Mouse (Mus musculus): Measurements from ENCODE around the gene Hectd4. TPM values are rescaled to one million over a fixed set of nuclear protein-coding genes. Genes with fewer than 3 reads are reported as not detected.

The Hectd4 gene
- polyA plus RNA-seq, 1 experiment from 2014 or later, result 2.2 TPM

DNA sequence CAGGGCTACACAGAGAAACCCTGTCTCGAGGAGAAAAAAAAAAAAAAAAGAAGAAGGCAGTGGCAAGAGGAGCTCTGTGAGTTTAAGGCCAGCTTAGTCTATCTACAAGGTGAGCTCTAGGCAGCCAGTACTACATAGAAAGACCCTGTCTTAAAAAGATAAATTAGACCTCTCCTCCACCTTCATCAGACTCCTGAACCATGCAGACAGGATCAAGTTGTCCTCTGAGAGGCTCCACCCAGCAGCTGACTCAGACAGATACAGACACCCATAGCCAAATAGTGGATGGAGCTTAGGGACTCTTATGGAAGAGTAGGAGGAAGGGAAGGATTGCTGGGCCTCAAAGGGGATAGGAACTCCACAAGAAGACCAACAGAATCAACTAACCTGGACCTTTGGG is 25.8 kb upstream of the Hectd4 start:
- Histone ChIP-seq H3K27me3 (replicated peaks; ENCODE audit: control insufficient read depth, insufficient read depth, low read length) (no peaks in the 10 kb centered on the region), H3K36me3 (ENCODE audit: control insufficient read depth, insufficient read depth) (no peaks in the 10 kb centered on the region), H3K9ac (ENCODE audit: low read depth, low read length) (no peak overlapping the region), H3K27ac (ENCODE audit: low read depth, low read length) (no peak overlapping the region), H3K4me2 (replicated peaks; ENCODE audit: low read depth) (no peak overlapping the region), H3K4me3 (ENCODE audit: low read depth, low read length) (no peak overlapping the region), H3K9me3 (ENCODE audit: control insufficient read depth) (no peaks in the 10 kb centered on the region), H3K4me1 (replicated peaks; ENCODE audit: control insufficient read depth, insufficient read depth, low read length) (0 out of 2 replicates have a peak, but pooled peaks cover 4% of the 10 kb centered on the region)
- WGBS, result 30% methylated on average over 1 of the region's 1 CpGs
- no peak for ATAC-seq
- TF ChIP-seq CTCF (IDR thresholded peaks at IDR 0.05; ENCODE audit: low read depth), result no peak

DNA sequence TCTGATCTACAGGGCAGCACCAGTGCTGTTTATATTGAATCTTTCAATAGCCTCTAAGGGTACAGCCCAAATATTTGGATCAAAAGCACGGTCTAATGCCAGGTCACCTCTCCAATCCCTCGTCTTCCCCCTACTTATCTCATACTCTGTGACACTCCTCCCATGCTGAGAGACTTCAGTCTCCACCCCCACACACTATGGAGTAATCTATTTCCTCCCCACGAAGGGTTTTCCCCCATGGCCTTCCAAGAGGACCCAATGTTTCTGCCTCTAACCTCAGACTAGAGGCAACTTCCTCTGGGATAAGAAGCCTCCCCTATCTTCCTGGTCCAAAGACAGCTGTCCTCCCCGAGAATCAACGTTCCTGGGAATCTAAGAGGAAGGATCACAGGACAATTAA is 23.3 kb upstream of the Hectd4 start:
- Histone ChIP-seq H3K27me3 (replicated peaks; ENCODE audit: control insufficient read depth, insufficient read depth, low read length) (no peaks in the 10 kb centered on the region), H3K9me3 (ENCODE audit: control insufficient read depth) (no peaks in the 10 kb centered on the region), H3K4me1 (replicated peaks; ENCODE audit: control insufficient read depth, insufficient read depth, low read length) (no peaks in the 10 kb centered on the region), H3K27ac (ENCODE audit: low read depth, low read length) (no peak overlapping the region), H3K36me3 (ENCODE audit: control insufficient read depth, insufficient read depth) (no peaks in the 10 kb centered on the region), H3K4me3 (ENCODE audit: low read depth, low read length) (no peak overlapping the region), H3K9ac (ENCODE audit: low read depth, low read length) (no peak overlapping the region), H3K4me2 (replicated peaks; ENCODE audit: low read depth) (no peak overlapping the region)
- ATAC-seq, result no peak
- TF ChIP-seq CTCF (IDR thresholded peaks at IDR 0.05; ENCODE audit: low read depth), result no peak
- 39% methylated on average over 5 of the region's 5 CpGs for WGBS

- H3K4me3 ChIP-seq (ENCODE audit: low read depth, low read length), result no peak overlapping the region
- no peak overlapping the region for H3K4me2 ChIP-seq (replicated peaks; ENCODE audit: low read depth)
- no peak overlapping the region for H3K27ac ChIP-seq (ENCODE audit: low read depth, low read length)
- no peaks in the 10 kb centered on the region for H3K36me3 ChIP-seq (ENCODE audit: control insufficient read depth, insufficient read depth)
- H3K4me1 ChIP-seq (replicated peaks; ENCODE audit: control insufficient read depth, insufficient read depth, low read length), result no peaks in the 10 kb centered on the region
- TF ChIP-seq CTCF (IDR thresholded peaks at IDR 0.05; ENCODE audit: low read depth), result no peak
- no peaks in the 10 kb centered on the region for H3K27me3 ChIP-seq (replicated peaks; ENCODE audit: control insufficient read depth, insufficient read depth, low read length)
- H3K9ac ChIP-seq (ENCODE audit: low read depth, low read length), result no peak overlapping the region
- H3K9me3 ChIP-seq (ENCODE audit: control insufficient read depth), result no peaks in the 10 kb centered on the region
- ATAC-seq, result no peak
- 81% methylated on average over 2 of the region's 2 CpGs for WGBS
Observed at GRCm38 (mm10) chr5:121197337-121197736, 22.7 kb upstream of the Hectd4 start.

DNA sequence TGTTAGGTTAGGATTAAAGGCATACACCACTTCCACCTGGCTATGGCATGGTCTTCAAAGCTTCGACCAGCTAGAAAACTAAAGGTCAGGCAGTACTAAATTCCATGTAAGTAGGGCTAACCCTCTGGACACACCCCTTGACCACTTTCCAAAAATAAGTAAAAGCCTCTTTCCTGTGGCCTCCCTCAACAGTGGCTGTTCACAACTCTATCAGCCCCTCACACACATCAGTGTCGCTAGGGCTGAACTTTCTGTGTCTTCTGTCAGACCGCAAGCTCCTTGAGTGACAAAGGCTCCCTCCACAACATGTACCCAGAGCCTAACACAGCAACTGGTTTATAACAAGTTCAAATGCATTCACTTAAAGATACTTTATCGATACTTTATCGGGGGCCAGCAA is 21.6 kb upstream of the Hectd4 start:
- TF ChIP-seq CTCF (IDR thresholded peaks at IDR 0.05; ENCODE audit: low read depth), result no peak
- H3K27me3 ChIP-seq (replicated peaks; ENCODE audit: control insufficient read depth, insufficient read depth, low read length), result no peaks in the 10 kb centered on the region
- H3K4me3 ChIP-seq (ENCODE audit: low read depth, low read length), result no peak overlapping the region
- H3K4me2 ChIP-seq (replicated peaks; ENCODE audit: low read depth), result no peak overlapping the region
- ATAC-seq, result no peak
- H3K9ac ChIP-seq (ENCODE audit: low read depth, low read length), result no peak overlapping the region
- H3K9me3 ChIP-seq (ENCODE audit: control insufficient read depth), result no peaks in the 10 kb centered on the region
- no peak overlapping the region for H3K27ac ChIP-seq (ENCODE audit: low read depth, low read length)
- WGBS, result 80% methylated on average over 5 of the region's 5 CpGs
- H3K4me1 ChIP-seq (replicated peaks; ENCODE audit: control insufficient read depth, insufficient read depth, low read length), result no peaks in the 10 kb centered on the region
- H3K36me3 ChIP-seq (ENCODE audit: control insufficient read depth, insufficient read depth), result no peaks in the 10 kb centered on the region

DNA sequence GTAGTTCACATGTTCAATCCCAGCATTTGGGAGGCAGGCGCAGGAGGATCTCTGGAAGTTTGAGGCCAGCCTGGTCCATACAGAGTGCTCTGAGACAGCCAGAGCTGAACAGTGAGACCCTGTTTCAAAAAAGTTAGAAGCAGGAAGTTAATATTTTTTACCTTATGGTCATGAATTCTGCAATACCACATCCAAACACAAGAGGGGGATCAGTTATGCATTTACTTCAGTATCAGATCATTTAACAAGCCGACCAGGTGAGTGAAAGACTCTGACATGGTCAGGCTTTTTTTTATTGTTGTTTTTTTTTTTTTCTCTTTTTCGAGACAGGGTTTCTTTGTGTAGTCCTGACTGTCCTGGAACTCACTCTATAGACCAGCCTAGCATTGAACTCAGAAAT is 18.3 kb upstream of the Hectd4 start:
- Histone ChIP-seq H3K9me3 (ENCODE audit: control insufficient read depth) (no peaks in the 10 kb centered on the region), H3K4me1 (replicated peaks; ENCODE audit: control insufficient read depth, insufficient read depth, low read length) (no peaks in the 10 kb centered on the region), H3K4me2 (replicated peaks; ENCODE audit: low read depth) (no peak overlapping the region), H3K36me3 (ENCODE audit: control insufficient read depth, insufficient read depth) (peaks cover 13% of the 10 kb centered on the region; the same call in 1 of the 2 replicates), H3K4me3 (ENCODE audit: low read depth, low read length) (no peak overlapping the region), H3K9ac (ENCODE audit: low read depth, low read length) (no peak overlapping the region), H3K27me3 (replicated peaks; ENCODE audit: control insufficient read depth, insufficient read depth, low read length) (no peaks in the 10 kb centered on the region), H3K27ac (ENCODE audit: low read depth, low read length) (no peak overlapping the region)
- ATAC-seq, result no peak
- TF ChIP-seq CTCF (IDR thresholded peaks at IDR 0.05; ENCODE audit: low read depth), result peak; percentile 73
- WGBS, result 39% methylated on average over 3 of the region's 3 CpGs

DNA sequence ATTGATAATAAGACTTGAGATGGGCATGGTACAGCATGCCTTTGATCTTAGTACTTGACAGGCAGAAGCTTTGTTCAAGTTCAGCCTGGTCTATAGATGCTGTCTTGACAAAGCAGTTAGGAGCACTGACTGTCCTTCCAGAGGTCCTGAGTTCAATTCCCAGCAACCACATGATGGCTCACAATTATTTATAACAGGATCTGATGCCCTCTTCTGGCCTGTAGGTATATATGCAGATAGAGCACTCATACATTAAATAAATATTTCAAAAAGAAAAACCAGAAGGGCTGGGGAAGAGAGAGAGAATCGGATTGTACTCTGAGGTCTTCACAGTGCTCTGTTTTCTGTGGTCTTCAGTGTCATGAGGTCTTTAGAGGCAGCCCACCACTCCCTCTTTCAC is 17.6 kb upstream of the Hectd4 start:
- Histone ChIP-seq H3K27ac (ENCODE audit: low read depth, low read length) (no peak overlapping the region), H3K36me3 (ENCODE audit: control insufficient read depth, insufficient read depth) (peaks cover 19% of the 10 kb centered on the region), H3K9ac (ENCODE audit: low read depth, low read length) (no peak overlapping the region), H3K4me2 (replicated peaks; ENCODE audit: low read depth) (no peak overlapping the region), H3K4me3 (ENCODE audit: low read depth, low read length) (no peak overlapping the region), H3K27me3 (replicated peaks; ENCODE audit: control insufficient read depth, insufficient read depth, low read length) (no peaks in the 10 kb centered on the region), H3K4me1 (replicated peaks; ENCODE audit: control insufficient read depth, insufficient read depth, low read length) (no peaks in the 10 kb centered on the region), H3K9me3 (ENCODE audit: control insufficient read depth) (no peaks in the 10 kb centered on the region)
- peak; percentile 26; the same call in 1 of the 2 replicates for TF ChIP-seq CTCF (IDR thresholded peaks at IDR 0.05; ENCODE audit: low read depth)
- 81% methylated on average over 1 of the region's 1 CpGs for WGBS
- no peak for ATAC-seq

Data from intestine, postnatal 0 days (tissue).